Mouse (Mus musculus): ENCODE measurements around the gene Coq9.

Gene Coq9

DNA sequence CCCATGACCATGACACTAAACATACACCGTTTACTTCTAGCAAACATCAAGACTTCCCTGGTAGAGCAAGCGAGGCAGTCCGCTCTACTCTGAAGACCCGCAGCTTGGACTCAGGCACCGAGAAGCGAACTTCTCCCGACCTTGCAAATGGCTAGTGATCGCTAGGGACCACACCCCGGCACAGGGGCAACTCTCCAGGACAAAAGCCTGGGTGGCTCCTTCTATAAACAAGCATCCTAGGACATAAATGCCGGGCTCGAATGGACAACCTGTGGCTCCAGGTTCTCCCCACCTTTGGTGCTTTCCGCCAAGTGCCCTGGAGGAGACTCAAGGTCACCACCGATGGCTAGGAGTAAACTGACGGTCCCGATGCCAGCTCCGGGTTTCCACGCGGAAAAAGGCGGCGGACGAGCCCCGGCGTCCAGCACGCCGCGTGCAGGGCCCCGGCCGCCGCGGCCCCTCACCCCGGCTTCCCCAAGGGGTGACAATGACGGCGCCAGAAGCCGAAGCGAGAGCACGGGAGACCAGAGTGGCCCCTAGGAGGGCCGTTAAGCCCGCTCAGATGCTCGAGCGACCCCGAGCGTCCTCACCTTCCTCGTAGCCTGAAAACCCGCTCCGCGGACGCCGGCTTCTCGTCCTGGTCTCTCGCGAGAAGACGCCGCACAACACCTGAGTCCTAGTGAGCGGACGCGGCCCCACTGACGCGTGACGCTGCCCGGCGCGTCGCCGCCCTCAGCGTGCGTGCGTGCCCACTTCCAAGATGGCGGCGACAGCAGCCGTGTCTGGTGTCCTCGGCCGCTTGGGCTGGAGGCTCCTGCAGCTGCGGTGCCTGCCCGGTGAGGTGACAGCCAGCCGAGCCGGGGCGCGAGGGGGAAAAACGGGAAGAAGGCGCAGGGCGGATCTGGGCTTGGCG lies at the start of gene Coq9, which contains the start of gene Ciapin1:
Coq9 (plus strand) TSS at position 660 of the 913 bp plus-strand sequence.
Ciapin1 (minus strand) TSS at position 697 of the 913 bp plus-strand sequence.
- DNase-seq (ENCODE audit: low spot score in 2 of 2): peak; percentile 95

DNA sequence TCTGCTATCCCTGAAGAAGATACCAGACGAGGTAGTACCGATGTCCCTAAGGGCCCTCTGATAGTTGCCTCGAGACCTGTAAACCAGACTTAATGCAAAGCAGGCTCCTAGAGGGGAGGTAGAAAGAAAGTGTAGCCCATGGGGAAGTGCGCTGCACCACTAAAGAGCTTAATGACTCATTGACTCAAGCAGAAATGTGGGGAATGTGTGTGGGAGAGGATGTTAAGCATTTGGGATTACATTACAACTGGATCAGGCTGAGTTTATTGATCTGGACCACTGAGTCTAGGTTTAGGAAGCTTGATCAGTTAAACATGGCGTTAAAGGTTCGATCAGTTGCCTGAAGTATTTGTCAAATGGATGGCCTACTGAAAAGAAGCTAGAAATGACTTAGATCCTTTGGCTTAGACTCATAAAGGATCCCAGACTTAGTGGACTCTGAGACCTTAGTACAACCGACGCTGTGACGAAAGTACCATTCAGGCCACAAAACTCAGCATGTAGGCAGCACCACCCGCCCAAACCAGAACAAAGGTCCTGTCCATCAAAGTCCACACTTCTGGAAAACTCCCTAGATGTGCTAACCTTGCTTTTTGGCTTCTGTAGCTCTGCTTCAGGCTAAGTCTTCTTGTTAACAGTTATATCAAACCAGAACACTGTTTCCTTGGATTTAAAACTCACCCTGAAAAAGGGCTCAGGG lies 48.7 kb upstream of the Coq9 start:
- DNase-seq (ENCODE audit: low spot score in 2 of 2): no peak

DNA sequence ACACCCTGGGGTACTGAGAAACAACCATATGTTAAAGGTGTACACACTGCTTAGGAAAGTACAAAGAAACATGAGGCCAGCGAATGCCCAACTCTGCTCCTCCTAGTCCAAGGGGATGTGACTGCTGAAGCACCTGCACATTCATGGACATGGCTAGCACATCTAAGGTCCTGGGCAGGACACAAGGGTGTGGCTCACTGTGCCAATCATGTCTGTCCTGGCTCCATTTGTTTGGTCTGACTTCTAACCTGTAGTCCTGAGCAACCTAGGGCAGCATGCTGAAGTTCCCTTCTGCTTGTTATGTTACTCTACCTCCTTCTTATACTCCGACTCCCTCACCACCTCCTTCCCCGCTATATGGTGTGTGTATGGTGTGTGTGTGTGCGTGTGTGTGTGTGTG lies 43.8 kb upstream of the Coq9 start:
- no peak for DNase-seq (ENCODE audit: low spot score in 2 of 2)

DNA sequence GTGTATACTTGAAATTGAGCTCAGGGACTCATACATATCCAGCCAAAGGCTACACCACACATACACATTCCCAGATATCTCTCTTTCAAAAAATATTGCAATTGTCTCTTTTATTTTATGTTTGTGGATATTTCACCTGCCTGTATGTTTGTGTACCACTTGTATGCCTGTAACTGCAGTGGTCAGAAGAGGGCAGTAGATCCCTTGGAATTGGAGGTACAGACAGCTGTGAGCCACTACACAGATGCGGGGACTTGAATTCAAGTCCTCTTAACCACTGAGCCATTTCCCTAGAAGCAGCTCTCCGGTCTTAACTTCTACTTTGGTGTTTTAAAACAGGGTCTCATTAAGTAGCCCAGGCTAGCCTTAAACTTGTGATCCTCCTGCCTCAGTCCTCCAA lies 43.3 kb upstream of the Coq9 start:
- no peak for DNase-seq (ENCODE audit: low spot score in 2 of 2)

DNA sequence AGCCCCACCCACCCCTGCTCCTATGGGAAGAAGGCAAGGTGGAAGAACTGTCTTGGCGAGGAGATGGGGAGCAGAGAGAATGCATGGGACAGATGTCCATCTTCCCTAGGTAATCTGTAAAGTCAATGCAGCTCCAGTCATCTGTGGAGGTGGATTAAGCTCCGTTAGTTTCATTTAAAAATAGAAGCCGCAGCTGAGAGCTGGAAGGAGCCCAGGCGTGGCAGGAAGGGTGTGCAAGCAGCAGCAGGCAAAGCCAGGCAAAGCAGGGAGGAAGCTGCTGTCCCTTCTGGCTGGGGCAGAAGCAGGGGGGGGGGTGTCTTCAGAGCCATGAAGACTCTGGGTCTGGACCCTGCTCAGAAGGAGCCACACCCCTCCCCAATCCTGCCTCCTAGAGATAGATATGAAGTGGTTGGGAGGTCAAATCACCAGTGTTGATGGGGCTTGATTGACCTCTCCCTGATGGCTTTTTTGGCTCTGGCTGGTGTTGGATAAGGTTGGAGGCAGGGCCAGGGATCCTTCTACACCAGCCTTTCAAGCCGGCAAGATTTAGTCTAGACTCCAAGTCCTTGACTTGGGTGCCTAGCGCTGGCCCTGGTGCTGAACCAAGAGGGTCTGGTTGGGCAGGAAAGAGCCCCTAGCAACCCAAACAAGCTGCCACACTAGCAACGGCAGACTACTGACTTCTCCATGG lies 37.7 kb upstream of the Coq9 start:
- DNase-seq (ENCODE audit: low spot score in 2 of 2): no peak

DNA sequence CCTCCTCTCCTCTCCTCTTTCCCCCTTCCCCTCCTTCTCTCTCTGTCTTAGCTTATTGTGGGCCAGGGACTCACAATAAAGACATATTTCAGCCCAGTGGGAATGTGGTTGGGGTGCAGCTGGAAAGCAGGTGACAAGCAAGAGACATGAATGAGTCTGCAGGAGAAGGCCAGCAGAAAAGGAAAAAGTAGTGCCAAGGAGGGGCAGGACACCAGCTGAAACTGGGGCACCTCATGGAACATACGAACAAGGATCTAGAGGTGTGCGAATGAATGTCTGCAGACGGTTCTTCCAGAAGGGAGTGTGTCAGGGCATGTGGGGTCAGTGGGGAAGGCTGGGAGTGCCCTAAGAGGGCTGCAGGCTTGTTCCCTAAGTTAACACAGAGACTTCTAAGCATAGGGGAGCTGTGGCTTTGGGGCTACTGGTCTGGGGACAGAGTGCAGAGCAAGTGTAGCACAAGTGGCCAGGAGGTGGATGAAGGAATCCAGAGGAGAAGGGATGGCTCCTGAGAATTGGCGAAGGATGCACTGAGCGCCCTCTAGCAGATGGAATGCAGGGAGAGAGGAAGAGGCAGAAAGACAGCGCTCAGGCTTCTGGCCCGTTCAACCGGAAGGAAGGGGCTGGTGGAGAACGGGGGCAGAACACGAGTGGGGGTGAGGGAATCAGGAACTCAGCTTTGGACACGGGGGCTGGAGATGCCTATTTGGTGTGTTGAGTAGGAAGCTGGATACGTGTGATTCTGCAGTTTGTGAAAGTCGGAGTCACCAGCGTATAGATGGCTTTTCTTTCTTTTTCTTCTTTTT lies 36.6 kb upstream of the Coq9 start:
- DNase-seq (ENCODE audit: low spot score in 2 of 2): no peak

DNA sequence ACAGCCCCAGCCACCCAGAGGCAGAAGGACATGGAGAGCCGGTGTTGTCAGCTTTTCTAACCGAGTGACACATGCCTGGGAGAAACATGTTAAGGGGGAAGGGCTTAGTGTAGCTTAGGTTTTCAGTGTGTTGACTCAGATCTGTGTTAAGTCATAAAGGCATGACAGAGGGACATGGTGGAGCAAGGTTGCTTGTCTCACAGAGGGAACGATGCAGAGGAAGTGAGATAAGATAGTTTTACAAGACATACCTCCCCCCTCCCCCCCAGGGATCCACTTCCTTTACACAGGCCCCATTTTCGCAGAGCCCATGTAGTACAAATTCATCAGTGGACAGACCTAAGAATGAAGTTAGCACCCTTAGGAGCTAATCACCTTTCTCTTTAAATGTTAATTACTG lies 35.7 kb upstream of the Coq9 start:
- DNase-seq (ENCODE audit: low spot score in 2 of 2): no peak

DNA sequence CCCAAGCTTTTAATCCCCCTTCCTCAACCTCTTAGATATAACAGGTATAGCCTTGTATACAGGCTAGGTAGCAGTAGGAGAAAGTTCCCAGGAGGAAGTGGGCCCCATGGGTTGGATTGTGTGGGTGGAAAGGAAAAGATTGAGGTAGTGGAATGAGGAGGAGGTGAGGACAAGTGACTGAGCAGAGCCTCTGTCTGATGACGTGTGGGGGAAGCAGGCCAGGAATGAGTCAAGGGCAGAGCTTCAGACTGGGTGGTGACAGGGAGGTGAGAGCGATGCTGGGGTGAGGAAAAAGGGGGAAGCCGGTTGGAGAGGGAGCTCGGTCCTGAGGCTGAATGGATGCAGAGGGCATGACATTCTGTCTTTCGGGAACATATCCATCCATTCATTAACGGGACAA lies 34.6 kb upstream of the Coq9 start:
- no peak for DNase-seq (ENCODE audit: low spot score in 2 of 2)

DNA sequence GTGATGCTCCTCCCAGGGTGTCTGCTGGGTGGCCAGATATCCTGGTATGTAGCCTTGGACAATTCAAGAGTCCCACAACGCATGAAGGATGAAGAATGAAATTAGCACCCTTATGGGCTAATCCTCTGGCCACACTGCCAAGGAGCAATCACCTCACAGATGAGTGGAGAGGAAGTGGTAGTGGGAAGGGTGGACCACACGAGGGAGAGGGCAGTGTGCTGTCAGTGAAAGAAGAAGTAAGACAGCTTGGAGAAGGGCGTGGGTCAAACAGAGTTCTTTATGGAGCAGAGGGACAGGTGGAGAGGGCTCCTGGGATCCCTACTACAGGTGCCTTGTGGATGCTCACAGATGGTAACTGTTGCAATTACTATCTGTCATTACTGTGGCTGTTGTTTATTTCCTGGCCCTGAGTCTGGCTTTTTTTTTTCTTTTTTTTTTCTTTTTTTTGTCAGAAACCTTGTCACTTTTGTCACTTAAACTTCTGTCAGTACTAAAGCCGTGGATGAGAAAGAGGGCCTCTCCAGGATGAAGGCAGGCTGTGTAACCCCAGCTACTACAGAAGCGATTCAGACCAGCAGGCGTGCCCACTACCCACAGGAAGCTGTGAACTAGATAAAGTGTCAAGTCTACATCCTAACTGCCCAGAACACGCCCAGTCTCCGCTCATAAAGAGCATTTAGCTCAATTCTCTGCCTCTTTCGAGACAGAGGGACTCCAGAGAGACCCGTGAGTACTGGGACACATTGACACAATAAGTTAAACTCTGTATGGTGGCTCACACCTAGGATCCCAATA lies 33.4 kb upstream of the Coq9 start:
- DNase-seq (ENCODE audit: low spot score in 2 of 2): no peak

DNA sequence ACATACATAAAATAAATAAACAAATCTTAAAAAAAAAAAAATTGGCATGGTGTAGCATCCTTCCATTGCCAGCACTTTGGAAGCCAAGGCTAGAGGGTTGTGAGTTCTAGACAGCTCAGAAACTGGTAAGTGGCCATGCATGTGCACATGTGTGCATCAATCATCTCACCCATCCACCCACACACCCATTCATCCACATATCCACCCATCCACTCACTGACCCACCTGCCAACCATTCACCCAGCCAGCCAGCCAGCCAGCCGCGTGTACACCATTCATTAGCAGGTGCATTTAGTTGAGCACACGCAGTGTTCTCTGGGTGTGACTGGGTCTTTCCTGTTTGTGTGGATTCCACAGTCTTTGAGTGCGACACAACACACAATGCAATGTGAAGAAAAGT lies 32.3 kb upstream of the Coq9 start:
- DNase-seq (ENCODE audit: low spot score in 2 of 2): no peak

DNA sequence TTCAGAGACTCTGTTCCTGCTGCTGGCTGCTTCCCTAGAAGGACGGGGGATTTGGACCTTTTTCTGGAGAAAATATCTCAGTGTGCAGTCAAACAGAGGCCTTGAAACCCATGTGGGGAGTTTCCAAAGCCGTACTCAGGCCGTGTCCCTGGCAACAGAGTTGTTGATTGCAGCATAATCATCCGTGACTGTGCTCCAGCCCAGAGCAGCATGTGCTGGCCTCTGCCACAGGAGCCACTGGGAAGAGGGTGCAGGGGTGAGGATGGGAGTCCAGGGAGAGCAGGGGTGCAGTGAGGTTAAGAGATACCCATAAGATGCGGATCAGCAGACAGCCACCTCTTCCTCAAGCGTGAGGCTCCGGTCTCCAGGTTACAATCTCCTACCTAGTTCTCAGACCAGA lies 30.6 kb upstream of the Coq9 start:
- no peak for DNase-seq (ENCODE audit: low spot score in 2 of 2)

DNA sequence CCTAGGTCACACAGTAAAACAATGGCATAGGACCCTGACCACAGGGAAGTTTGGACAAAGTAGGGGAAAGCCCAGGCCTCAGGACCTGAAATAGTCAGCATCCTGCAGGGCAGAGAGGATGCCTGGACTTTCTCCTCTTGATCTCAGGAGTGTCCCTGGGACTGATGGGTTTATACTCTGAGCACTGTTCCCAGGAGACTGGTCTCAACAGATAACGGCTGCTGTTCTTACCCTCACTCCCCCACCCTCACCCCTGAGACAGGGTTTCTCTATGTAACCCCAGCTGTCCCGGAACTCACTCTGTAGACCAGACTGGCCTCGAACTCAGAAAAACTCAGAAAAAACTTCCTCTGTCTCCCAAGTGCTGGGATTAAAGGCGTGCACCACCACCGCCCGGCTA lies 29.7 kb upstream of the Coq9 start:
- no peak for DNase-seq (ENCODE audit: low spot score in 2 of 2)

DNA sequence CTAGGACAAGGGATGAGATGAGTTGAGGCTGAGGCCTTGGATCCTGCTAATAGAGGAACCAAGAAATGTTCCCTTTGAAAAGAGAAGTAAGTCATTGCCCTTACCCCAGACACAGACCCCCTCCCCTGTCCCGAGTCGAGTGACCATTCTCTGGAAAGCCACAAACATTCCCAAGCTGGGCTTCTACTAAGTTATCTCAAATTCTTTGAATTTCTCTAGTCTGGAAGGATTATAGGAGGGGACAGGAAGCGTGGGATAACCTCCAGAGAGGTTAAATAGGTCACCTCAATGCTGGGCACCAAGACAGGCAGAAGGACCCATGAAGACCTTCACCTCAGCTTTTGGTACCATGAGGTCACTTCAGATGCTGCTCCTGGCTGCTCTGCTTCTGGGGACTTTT lies 28.0 kb upstream of the Coq9 start, which contains the start of gene Ccl17:
Ccl17 (plus strand) TSS at position 301 of the 400 bp plus-strand sequence.
- DNase-seq (ENCODE audit: low spot score in 2 of 2): no peak

DNA sequence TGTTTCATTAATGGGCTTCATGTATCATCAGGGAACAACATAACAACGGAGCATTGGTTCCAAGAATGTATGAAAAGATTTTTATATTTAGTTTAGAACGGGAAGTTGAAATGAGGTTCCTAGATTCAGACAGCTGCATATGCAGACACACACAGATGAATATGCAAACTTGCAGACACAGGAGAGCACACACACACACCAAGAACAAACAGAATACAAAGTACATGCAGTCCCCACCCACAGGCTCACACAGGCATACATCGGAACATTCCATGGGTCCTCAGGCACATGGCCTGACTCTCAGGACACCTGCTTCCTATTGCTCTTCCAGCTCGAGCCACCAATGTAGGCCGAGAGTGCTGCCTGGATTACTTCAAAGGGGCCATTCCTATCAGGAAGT lies 27.3 kb upstream of the Coq9 start:
- DNase-seq (ENCODE audit: low spot score in 2 of 2): no peak

DNA sequence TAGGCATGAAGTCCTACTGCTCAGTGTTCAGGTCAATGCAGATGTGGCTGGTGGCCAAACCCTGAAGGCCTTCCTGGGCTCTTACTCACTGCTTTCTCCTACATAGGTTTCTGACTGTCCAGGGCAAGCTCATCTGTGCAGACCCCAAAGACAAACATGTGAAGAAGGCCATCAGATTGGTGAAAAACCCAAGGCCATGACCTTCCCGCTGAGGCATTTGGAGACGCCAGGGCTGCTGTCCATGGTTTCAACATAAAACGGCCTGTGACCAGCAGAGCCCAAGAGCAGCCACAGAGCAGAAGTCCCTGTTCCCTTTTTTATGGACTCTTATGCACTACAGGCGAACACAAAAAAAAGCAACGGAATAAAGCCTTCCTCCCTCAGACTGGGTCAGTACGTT lies 26.5 kb upstream of the Coq9 start:
- DNase-seq (ENCODE audit: low spot score in 2 of 2): no peak

DNA sequence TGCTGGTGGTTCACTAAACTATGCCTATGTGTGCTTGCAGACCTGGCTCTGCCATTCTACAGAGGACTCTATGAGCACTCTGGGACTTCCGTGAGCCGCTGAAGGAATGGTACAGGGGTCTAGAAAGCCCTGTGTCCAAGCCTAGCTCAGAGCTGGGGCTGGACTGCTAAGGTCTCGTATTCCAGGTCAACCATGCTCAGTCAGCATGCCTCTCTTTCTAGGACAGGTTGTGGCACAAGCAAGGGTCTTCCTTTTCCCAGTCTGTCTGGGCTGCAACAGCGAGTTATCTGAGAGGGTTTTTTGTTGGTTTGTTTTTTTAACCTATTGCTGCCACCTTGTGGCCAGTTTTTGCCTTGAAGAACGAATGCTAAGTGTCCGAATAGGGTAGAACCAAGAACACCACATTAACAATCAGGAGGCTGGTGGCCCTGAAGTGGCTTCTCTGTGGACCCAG lies 25.4 kb upstream of the Coq9 start:
- peak; percentile 39 to 75 for DNase-seq (ENCODE audit: low spot score in 2 of 2)

DNA sequence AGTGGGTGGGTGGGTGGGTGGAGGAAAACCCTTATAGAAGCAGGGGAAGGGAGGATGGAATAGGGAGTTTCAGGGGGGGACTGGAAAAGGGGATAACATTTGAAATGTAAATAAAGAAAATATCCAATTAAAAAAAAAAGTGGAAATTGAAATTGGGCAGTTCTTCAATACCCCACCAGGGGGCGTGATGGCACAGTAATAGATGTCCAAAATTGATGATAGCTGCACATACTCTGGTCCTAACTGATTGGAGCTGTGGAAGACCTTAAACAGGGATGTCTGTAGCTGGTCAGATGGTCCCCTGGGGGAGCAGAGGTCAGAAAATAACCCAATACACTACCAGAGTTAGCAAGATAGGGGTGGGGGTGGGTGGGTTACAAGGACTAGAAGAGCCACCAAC lies 23.6 kb upstream of the Coq9 start:
- peak in 1 of 2 experiments; percentile 30 for DNase-seq (ENCODE audit: low spot score in 2 of 2)

DNA sequence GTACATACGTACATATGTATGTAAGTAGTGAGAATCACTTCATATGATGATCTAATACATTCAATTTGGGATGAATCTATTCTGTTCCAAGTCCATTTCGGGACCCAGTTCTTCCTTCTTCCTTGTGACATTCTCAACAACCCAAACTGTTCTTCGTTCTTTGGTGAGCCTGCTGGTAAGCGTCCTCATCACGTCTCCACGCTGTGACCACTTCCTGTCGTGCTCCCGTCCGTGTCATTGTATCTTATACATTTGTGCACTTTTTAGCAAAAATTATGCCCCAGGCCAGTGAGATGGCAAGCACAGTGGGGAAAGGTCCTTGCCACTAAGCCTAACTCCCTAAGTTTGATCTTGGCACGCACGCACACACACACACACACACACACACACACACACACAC lies 20.2 kb upstream of the Coq9 start:
- DNase-seq (ENCODE audit: low spot score in 2 of 2): no peak

DNA sequence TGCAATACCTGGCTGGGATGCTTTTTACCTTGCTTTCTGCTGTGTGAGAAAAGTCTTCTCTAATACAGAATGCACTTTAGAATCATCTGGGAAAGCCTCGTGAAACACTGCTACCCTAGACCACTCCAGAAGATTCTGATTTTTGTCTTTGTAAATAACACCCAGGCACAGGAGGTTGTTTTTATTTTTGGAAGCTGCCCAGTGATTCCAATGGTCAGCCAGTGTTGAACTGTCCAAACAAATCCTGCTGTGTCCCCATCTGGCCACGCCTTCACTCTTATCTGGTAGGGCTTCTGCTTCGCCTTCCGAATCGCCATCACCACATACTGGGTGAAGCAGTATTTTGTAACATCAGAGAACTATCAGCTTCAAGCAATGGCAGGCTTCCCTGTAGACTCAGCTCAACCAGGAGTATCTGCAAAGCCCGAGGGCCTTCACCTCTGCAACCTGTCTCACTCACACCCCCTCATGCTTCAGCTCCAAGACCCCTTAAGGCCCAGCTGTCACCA lies 18.4 kb upstream of the Coq9 start:
- DNase-seq (ENCODE audit: low spot score in 2 of 2): no peak

DNA sequence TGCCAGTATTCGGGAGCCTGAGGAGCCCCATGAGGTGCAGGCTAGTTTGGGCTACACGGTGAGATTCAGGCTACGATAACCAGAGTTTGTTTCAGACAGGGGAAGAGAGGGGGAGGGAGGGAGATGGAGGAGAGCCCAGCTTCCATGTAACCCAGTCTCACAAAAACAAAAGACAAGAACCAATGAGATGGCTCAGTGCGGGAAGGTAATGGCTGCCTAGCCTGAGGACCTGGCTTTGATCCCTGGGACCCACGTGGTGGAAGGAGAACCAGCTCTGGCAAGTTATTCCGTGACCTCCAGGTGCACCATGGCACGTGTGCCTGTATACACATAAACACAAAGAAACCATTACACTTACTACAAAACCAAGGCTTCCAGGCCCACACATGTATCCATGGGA lies 17.6 kb upstream of the Coq9 start:
- DNase-seq (ENCODE audit: low spot score in 2 of 2): no peak
